Mouse (Mus musculus) cerebellum, adult 2 months (tissue): ENCODE measurements at regions not wholly inside any gene's neighbourhood (a gene's known extent, or its start where the extent isn't known, plus 50 kb on each side); places are given as distances from the start of the nearest gene placed in this dataset.

ENCODE experiments used
- CTCF ChIP-seq: fragments of 200-500 bp; IDR thresholded peaks from 2 replicates; pipeline ENCODE4 v1.5.1; 2011; ENCODE audit warnings: low read depth, mild to moderate bottlenecking, control low read depth, low read length, moderate library complexity, borderline replicate concordance; ENCODE audit not compliant: insufficient read depth
- POLR2A ChIP-seq: fragments of 200-500 bp; IDR thresholded peaks from 2 replicates; pipeline ENCODE4 v1.6.1; 2011; ENCODE audit warnings: low read length, control low read depth, borderline replicate concordance; ENCODE audit not compliant: insufficient read depth

- TF ChIP-seq POLR2A (peak; percentile 39; the same call in 1 of the 2 replicates), CTCF (no peak)
Measured at GRCm38 (mm10) chr17:63716161-63716560, 146.7 kb upstream of the Fer start.
